Mouse (Mus musculus) frontal cortex, postnatal 25 days (tissue): ENCODE measurements at regions not wholly inside any gene's neighbourhood (a gene's known extent, or its start where the extent isn't known, plus 50 kb on each side); places are given as distances from the start of the nearest gene placed in this dataset.

Experiments used
- DNase-seq, 2 experiments: peaks; one replicate each; pipeline ENCODE4 v3.0.0; 2022; ENCODE audit warnings: low spot score in 2 of 2

- DNase-seq: no peak
These were observed 147.6 kb upstream of the Krr1 start for GRCm38 (mm10) chr10:111824820-111825219.

GRCm38 (mm10) chr10:111826033-111826754 lies 146.3 kb upstream of the Krr1 start:
- DNase-seq: no peak

DNA sequence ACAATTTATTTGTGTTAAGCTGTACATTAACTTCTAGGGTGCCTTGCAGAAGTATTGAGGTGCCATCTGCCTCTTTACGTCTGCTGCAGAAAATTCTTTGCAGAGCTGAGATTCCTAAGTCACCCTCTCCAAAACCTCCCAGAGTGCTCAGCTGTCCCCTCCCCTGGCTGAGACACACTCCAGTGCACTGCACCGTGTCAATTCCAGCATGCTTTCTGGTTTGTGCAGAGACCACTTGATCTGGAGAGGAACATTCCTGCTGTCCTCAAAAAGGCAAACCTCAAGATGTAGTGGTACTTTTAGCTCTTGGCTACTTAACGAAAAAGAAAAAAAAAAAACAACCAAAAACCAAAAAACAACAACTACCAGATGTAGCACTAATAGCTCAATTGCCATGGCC lies 145.2 kb upstream of the Krr1 start:
- DNase-seq: no peak

GRCm38 (mm10) chr10:111827930-111828329 lies 144.5 kb upstream of the Krr1 start:
- no peak for DNase-seq

- no peak for DNase-seq
These were observed 143.9 kb upstream of the Krr1 start for GRCm38 (mm10) chr10:111828610-111829009.

DNA sequence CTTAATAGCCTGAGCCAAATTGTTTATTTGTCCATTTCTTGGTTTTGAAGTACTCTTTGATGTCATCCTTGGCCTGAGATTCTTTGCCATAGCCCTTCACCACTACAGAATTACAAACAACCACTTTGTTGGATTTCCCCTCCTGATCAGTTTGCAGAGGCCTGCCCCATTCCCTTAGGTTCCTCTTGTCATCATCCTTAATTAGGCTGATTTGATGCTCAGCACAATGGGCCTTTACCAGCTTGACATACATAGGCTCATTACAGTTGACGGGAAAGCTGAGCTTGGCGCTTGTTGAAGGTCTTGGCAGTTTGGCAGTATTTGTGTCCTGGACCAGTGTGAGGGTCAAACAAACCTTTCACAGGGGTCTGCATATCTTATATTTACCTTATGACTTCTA lies 143.2 kb upstream of the Krr1 start:
- DNase-seq: no peak

DNA sequence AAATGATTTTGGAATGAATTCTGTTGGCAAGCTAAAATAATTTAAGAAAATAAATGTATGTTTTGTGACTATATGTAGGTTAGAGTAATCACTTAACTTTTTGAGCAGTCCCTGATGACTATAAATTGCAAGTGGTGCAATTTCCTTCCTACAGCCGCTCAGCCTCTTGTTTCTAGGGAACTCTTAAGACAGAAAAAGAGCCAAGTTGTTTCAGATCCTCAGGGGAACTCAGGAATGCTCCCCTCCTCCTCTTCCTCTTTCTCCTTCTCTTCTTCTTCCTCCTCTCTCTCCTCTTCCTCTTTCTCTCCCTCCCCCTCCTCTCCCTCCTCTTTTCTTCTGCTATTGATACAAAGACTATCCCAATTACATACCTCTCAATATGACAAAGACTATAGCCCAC lies 141.4 kb upstream of the Krr1 start:
- no peak for DNase-seq

GRCm38 (mm10) chr10:111833611-111834010 lies 138.9 kb upstream of the Krr1 start:
- DNase-seq: no peak

GRCm38 (mm10) chr10:111834280-111834679 lies 138.2 kb upstream of the Krr1 start:
- no peak for DNase-seq

DNA sequence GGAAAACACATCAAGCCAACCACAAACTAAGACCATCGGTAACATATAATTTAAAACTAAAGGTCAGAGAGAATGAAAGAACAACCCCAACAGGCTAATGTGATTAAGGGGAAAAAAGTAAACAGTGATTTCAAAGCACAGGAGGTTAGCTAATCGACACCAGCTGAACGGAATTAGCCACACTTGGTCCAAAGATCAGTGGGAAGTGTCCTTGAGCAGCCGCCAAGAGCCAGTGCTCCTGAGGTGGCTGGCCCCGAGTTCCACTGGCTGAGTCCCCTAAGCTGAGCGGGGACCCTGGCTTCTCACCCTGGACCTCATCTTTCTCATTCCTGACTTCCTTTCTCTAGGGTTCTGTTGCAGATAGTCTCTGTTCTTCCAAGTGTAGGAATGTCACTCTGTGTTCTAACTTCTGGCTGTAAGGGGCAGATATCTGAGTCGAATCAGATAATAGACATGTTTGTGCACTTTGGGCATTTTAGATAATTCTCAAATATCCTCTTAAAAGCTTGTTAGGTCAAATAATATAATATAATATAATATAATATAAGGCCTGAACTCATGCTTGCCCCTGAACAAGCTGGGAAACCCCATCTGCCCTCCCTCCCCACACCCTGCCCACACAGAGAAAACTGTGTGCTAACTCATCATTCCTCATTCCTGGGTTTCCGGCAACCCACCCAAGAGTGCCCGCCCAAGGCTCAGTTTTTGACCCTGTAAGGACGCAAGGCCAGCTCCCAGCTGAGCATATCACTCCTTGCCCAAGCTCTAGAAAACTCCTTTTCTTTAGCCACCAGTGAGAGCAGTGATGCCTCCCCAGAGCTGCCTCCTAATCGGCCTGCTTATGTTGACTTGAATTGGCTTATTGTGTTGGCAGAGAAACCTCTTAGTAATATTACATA lies 137.3 kb upstream of the Krr1 start:
- DNase-seq: no peak

DNA sequence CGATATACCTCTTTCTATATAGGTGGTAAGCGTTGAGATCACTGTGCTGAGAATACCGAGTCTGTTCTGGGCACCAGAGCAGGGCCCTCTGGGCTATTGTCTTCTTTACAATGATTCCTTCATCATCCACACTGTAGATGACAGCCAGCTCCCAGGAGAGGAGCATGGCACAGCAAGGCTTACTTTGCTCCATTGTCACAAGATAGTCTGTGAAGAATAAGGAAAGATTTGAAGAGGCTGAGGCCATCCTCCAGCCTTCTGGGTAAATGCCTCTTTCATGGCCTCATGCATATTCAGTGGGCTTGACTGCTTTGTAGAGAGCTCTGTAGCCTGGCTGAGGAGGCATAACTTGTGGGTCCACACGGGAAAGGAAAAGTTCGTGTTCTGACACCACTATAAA lies 136.3 kb upstream of the Krr1 start:
- no peak for DNase-seq

DNA sequence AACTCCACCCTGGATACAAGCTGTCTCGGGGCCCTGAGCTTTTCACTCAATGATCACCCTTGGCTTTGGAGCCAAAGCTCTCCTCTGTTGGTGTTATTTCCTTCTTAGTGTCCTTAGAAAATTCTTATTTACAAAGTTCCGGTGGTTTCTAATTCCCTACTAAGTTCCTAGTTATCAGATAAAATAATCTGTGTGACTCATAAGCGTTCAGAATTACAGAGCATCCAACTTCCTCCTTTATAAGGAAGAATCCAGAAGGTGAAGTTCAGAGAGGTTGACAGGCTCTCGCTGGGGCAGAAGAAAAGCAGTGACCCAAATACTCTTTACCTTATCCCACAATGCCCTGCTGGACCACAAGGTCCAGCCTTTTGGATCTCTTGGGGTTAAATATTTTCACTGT lies 135.7 kb upstream of the Krr1 start:
- no peak for DNase-seq

DNA sequence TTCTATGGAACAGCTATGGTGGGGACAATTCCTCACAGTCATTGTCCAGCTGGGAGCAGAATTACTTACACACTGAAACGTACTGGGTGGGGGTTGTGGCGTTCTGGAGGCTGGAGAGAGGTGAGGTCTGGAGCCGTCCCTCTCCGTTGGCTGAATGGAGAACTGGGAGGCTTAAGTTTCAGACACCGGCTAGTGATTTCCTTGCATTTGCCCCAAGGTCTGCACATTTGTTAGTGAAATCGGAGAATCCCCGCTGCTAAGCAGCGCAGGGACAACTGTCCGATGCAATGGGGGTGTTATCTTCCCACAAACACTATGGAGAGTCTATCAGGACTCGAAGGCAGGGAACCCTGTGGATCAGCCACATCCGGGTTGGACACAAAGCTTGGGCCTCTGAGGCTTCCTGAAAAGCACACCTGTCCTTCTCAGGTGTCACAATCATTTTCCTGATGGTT lies 130.1 kb upstream of the Krr1 start:
- DNase-seq: no peak

DNA sequence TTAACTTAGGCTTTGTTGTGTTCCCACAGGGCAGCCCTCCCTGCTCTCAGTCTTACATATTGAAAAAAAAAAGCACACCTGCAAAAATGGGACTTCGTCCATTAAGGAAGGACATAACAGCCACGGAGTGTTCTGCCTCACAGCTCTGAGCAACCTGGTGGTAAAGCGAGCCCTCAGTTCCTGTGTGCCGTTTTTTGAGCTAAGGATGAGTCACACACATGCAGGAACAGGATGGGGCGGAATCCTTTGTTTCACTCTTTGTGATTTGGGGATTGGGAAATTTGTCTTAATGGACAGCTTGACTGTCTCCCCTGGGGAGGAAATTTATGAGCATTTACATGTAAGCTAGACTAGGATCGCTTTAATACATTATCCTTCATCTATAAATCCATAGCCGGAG lies 129.6 kb upstream of the Krr1 start:
- DNase-seq: no peak

DNA sequence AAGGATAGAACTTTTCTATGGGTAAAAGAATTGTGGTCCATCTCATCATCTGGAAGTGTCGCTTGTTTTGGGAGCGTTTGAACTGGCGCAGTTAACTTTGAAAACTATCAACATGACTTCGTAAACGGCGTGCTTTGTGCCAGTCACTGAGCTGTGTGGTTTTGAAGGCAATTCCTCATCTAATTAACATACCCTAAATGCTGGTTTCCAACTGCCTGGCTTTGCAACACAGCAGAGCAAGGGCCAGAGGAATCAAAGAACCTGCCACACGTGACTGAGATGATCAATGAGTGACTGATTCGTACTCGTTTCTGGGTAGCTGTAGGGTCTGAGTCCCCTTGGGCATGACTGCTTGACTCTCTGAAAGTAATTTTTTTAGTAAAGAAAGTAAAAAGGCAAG lies 129.2 kb upstream of the Krr1 start:
- DNase-seq: no peak

- no peak for DNase-seq
These were observed 128.3 kb upstream of the Krr1 start for GRCm38 (mm10) chr10:111844144-111844543.

DNA sequence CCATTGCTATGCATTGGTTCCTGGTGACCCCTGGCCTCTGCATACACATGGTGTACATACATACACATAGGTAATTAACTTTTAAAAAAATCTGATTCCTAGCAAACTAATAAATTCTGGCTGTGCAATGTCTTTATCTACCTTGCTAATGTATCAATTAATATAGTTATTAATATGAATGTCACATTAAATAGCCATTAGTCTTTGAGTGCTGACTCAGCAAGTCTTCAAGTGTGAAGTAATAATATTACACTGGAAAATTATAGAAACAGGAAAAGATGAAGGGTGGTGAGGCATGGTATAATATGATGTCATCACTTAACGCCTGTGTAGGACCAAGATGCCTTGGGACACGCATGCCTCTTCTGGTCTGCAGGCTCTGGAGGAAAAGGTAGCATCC lies 126.5 kb upstream of the Krr1 start:
- DNase-seq: no peak

DNA sequence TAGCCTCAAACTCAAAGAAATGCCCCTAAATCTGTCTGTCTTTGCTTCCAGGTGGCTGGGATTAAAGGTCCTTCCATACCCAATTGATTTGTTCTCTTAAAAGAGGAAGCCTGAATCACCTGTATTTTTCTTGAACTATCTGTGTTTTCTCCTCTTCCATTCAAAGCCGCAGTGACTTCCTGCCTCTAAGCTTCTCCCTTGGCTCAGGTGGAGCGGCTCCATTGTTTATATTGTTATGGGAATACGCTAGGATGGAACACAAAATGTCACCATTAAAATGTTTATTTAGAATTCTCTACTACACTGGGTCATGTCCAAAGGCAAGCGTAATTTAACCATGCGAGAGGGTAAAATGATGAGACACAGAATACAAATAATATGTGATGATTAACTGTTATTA lies 118.2 kb upstream of the Krr1 start:
- DNase-seq: no peak

- no peak for DNase-seq
These were observed 117.0 kb upstream of the Krr1 start for GRCm38 (mm10) chr10:111855496-111855895.

- no peak for DNase-seq
These were observed 114.1 kb upstream of the Krr1 start for GRCm38 (mm10) chr10:111858403-111858802.

GRCm38 (mm10) chr10:111865286-111865830 lies 107.1 kb upstream of the Krr1 start:
- no peak for DNase-seq

- DNase-seq: no peak
These were observed 105.4 kb upstream of the Krr1 start for GRCm38 (mm10) chr10:111867102-111867501.

DNA sequence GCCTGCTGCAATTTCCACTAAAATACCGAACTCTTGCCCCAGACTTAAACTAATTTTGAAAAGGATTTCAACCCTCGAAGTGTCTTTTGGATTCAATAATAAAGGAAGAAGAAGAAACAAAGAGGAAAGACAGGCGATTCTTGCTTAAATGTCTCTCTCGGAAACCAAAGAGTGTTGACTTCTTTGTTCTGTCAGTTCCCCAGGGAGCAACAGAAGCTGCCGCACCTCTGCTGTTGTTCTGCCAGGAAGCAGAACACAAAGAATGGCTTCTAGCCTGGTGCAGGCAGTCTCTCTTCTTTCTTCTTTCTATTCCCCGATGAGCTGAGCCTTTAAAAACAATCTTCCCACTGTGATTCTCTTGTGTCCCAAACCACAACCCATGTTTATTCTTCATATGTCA lies 104.9 kb upstream of the Krr1 start:
- no peak for DNase-seq
